Mouse (Mus musculus): ENCODE results near the gene Slc7a7.

Gene Slc7a7

DNA sequence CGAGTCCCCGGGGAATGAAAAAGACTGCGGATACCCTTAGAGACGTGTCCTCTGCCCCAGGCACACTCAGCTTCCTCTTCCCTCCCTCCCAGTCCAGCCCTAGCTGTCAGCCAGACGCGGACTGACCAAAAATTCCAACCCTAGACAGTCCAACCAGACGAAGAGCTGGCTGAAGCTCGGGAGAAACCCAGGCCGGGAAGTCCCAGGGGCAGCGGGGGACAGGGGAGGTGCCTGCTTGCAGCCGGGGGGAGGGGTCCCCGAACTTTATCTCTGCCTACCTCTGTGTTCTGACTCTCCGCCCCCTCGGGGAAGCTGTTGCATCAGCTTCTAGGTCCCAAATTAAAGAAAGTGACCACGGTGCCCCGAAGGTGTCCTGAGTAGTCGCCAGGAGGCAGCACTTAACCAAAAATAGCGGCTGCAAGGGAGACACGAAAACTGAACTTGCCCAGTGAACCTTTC lies at the start of gene Slc7a7:
Slc7a7 (minus strand) TSS at position 158 of the 459 bp plus-strand sequence.
- ATAC-seq (ENCODE audit: low TSS enrichment): no peak

DNA sequence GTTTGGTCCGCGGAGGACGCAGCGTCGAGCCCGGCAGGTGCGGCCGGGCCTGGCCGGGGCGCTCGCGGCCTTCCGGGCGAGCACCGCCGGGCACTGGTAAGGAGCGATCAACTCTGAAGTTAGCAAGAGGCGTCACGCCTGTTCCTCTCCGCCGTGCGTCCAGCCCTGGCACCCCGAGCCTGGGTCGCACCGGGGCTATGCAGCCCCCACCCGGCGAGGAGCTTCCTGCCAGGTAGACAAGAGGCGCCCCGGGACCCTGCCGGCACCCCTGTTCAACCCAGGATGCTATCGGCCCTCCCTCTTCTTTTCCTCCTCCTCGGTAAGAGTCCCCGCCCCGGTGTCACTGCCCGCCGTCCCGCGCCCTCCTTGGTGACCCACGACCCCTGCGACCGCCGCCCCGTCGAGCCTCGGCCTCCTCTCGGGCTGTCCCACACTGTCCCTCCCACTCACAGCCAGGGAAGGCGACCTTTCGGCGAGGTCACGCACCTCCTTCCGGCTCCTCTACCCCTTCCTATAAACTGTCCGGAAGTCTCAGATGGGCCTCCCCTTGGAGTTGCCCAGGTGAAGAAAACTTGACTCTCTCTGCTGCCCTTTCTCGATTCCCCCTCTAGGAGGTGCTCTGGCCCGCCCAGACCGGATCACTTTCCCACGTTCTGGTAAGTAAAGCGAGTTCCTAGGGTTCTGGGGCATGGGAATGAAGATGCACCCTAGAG lies 46.9 kb upstream of the Slc7a7 start:
- ATAC-seq (ENCODE audit: low TSS enrichment): peak; percentile 68

DNA sequence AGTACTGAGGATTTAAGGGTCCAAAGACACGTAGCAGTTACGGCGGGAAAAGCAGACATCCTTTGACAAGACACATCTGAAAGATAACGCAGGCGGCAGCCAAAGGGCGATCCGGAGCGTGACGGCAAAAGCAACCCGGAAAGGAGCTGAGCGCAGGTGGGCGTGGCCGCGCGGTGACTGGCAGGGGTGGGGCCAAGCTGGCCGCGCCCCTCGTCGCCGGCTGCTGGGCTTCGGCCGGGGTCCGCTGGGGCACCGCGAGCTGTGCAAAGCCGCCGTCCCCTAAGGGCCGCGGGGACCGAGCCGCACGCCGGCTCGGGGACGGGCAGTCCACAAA lies 46.3 kb upstream of the Slc7a7 start, which contains the start of gene Lrp10:
Lrp10 (plus strand) TSS at position 179 of the 334 bp plus-strand sequence.
- peak; percentile 96 for ATAC-seq (ENCODE audit: low TSS enrichment)

DNA sequence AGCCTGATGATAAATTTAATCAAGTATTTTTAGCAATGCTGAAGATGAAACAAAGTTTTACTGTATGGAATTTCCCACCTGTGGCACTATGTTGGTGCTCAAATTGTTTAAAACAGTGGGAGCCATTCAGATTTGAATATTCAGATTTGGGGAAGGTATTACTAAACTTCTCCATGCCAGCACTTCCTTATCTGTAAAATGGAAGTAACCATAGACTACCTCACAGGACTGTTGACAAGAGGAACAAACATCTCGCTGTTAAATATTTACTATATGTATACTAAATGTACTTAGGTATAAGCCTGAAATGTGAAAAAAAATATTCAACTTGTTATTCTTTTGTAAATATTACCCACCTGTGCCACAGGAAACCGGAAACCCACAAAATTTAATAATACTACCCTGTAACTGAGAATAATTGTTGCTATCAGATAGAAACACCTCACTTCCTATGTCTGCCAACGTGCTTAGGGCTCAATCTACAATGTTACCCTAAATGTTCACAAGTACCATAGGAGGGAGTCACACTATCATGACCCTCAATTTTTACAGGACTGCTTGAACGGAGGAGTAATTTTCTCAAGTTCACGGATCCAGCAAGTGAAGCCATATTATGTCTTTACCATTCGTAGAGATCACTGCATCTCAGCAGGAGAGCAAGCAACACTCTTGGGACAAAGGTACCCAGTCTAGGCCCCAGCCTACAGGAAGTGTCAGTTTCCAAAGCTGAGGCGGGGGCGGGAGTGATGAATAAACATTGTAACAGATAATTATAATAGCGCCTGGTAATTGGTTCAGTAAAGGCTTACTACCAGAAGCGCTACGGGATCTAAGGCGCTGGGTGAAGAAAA lies 45.8 kb upstream of the Slc7a7 start:
- ATAC-seq (ENCODE audit: low TSS enrichment): peak; percentile 51

DNA sequence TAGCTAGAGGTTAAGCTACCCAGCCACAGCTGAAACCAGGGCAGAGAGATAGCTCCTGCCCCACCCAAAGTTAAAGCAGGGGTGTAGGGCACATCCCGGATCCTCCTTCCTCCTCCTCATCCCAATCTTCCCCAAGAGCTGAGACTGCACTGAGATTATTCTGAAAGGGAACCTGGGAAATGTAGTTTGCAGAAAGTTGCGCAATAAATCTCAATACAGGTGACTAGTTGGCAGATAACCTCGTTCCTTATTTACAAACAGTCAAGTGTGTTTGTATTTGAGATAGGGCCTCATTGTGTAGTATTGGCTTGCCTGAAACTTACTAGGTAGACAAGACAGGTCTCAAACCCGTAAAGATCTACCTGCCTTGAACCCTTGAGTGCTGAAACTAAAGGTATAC lies 44.6 kb upstream of the Slc7a7 start:
- ATAC-seq (ENCODE audit: low TSS enrichment): no peak

DNA sequence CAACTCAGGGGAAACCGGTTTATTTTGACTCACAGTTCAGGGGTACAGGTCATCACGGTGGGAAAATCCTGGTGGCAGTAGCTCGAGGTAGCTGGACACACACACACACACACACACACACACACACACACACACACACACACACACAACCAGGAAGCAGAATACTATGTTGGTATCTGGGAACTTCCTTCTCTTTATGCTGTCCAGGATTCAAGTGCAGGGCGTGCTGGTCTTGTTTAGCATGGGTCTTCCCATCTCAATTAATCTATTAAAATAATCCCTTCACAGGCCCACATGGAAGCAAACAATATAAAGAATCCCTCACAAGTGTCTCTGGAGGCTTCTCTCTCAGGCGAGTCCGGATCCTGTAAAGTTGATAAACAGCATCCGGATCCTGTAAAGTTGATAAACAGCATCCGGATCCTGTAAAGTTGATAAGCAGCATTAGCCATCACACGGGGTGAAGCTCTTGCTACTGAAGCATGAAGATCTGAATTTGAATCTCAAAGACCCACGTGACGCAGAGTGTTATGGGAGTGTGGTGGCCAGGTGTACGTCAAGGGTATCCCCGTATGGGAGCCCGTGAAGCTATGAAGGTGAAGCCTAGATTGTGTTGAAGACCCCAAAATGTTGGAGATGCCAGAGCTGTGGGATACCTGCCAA lies 40.5 kb upstream of the Slc7a7 start:
- ATAC-seq (ENCODE audit: low TSS enrichment): no peak

DNA sequence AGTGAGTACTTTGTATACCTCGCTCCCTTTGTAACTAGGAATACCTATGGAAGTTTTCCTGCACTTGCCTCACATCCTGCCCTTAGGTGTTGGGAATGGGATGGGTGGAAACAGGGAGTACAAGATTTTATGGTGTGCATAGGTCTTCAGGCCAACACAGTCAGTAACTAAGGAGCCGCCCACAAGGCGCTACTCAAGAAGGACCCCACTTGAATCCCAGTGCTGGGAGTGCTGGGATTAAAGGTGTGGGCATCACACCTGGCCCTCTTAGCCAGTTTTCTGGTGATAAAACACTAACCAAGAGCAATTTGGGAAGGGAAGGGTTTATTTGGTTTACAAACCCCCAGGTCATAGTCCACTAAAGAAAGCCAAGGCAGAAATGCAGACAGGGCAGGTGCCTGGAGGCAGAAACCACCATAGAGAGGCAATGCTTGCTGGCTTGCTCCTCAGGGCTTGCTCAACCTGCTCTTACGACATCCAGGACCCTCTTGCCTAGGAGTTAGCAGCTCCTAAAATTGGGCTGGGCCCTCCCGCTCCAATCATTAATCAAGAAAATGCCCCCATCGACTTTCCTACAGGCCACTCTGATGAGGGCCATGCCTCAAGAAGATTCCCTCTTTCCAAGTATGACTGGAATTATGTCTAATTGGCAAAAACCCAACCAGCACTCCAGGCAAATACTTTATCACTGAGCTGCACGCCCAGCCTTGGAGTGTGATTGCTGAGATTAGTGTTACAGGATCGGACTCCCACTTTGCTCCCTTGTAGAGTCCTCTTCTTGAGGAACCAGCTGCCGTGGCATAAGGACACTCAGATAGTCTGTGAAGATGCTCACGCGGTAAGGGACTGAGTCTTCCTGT lies 37.3 kb upstream of the Slc7a7 start:
- ATAC-seq (ENCODE audit: low TSS enrichment): no peak

DNA sequence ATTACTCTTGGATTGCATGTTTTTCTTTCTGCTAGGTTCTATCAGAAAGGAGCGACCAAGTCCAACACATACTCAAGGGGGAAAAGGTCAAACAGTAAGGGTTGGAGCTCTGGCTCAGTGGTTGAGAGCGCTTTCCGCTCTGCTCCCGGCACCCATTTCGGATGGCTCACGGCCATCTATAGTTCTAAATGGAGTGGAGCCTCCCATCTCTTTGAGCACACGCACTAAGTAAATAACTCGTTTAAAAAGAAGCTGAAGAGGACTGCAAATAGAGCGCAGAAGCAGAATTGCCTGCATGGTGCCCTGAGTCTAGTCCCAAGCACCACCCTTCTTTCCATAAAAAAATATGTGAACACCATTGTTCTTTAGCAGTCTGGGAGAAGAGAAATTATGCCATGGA lies 36.0 kb upstream of the Slc7a7 start:
- no peak for ATAC-seq (ENCODE audit: low TSS enrichment)

DNA sequence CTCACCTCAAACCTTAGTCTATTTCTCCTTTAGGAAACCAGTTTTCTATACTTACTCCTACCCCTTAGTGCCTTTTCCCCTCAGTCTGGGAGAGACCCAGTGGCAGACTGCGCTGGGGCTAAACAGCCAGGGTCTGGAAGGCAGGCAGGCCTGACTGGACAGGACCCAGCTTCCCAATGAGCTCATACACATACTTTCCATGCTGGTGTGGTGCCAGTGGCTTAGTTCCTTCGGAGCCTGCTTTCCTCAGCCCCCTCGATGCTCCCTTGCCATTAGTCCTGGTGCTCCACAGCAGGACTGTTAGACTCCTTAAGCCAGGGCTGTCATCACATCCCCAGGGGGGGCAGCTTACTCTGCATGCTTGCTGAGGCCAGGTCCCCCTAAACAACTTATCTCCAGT lies 27.9 kb upstream of the Slc7a7 start:
- ATAC-seq (ENCODE audit: low TSS enrichment): no peak

DNA sequence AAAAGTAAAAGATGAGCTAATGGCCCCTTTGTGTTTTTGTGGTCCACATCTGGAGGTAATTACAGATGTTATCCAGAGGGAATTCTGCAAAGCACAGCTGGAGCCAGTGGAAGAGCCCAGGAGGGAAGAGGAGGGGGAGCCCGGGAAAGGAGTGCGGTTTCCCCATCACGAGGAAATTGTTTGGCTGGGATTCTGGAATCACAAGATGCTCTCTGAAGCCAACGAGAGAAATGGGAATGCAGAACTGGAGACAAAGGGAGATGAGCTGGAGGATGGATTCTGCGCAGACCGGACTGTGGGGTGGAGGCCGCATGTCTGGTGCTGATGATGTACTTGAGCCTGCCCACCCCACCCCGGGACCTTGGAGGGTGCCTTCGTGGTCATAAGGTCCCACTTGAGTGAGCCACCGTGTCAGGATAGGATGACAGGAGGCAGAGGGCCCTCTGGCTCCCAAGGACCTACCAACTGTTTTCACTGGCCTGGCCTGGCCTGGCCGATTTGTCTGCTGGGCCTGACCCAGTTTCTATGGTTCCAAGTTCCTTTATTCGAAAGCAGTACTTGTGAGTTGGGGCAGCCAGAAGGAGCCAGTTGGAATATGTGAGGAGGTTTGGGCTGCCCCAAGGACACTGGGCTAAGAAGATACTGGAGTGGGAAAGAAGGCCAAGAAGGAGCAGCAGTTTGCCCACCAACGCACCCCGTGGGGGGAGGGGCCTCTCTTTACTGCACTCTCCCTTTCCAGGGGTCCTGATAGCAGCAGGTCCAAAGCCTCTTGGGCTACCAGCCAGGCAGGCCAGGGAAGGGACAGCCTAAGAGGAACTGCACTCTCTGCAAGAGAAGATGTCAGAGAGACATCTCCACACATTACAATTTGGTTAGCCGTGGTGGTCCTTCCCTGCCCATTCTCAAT lies 26.4 kb upstream of the Slc7a7 start:
- ATAC-seq (ENCODE audit: low TSS enrichment): peak; percentile 23; the same call in 1 of the 2 replicates

DNA sequence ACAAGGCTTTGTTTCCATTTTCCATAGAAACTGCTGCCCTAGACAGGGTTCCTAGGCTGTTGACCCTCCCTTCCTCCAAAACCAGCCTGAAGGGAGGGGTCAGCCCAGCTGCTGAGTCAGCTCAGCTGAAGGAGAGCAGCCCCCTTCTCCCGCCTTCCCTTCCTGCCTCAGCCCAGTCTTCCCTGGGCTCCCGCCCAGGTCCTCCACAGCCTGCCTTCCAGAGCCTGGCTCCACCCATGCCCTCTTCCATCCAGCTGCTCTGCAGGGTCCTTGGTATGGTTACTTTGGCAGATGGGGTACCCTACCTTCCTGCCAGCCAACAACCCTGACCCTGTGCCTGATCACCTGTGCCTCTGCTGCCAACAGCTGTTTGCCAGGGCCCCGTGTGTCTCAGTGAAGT lies 25.6 kb upstream of the Slc7a7 start:
- no peak for ATAC-seq (ENCODE audit: low TSS enrichment)

DNA sequence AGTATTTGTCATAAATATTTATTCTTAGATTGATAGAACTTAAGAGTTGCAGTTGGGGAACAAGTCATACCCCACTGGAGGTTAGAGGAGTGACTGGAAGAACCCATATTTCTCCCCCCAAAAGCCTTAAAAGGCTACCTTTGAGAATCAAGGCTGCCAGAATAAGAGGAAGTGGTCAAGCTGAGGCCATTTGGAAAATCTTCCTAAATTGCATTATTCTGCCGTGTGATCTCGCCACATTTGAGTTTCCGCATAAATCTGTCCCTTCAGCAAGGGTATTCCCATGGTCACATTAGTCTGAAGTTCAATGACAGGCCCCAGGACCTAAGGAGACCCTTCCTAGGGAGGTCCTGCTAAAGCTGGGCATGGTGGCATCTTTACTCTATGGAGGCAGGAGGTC lies 25.0 kb upstream of the Slc7a7 start:
- ATAC-seq (ENCODE audit: low TSS enrichment): no peak

DNA sequence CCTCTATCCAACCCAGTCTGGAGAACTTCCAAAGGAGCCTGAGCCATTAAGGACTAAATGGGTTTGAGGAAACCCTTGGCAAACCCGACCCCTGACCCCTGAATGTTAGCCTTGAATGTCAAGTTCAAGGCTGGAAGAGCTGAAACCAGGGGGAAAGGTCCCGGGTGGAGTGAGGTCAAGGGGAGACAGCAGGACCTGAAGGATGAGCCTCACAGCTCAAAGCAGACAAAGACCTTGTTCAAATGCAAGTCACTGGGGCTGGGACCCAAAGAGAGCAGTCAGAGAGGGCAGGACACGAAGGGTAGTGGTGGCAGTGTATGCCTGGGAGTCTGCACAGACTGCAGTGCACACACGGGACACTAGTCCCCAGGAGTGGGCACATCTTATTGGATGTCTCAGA lies 23.8 kb upstream of the Slc7a7 start:
- ATAC-seq (ENCODE audit: low TSS enrichment): no peak

DNA sequence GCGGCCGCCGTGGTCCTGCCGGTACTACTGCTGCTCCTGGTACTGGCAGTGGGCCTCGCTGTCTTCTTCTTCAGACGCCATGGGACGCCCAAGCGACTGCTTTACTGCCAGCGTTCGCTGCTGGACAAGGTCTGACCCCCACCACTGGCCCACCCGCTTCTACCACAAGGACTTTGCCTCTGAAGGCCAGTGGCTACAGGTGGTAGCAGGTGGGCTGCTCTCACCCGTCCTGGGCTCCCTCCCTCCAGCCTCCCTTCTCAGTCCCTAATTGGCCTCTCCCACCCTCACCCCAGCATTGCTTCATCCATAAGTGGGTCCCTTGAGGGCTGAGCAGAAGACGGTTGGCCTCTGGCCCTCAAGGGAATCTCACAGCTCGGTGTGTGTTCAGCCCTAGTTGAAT lies 23.0 kb upstream of the Slc7a7 start:
- no peak for ATAC-seq (ENCODE audit: low TSS enrichment)

DNA sequence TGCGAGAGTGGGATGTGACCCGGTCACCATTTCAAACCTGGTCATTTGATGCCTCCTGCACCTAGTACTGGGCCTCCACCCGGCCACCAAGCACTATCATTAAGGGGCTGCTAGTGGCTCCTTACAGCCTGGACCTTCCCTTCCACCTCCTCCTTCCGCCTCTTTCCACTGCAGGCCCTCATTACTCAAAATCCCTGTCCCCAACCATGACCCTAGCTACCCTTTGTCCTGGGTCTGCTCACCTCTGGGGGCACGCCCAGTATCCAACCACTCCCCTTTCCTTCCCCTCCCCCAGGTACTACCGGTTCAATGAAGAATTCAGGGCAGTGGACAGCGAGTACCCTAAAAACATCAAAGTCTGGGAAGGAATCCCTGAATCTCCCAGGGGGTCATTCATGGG lies 22.0 kb upstream of the Slc7a7 start:
- ATAC-seq (ENCODE audit: low TSS enrichment): no peak

DNA sequence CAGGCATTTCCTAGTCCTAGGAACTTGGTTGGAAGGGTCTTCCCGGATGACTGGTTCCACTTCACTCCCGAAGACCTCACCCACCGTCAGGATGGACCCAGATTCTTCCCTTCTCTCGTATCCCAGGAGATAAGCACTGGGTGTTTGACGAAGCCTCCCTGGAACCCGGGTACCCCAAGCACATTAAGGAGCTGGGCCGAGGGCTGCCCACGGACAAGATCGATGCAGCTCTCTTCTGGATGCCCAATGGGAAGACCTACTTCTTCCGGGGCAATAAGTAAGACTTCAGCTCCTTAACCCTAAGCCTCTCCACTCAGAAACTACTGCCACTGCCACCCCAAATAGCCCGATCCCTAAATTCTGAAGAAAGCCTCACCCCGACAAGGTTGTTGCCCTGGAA lies 21.6 kb upstream of the Slc7a7 start:
- no peak for ATAC-seq (ENCODE audit: low TSS enrichment)

DNA sequence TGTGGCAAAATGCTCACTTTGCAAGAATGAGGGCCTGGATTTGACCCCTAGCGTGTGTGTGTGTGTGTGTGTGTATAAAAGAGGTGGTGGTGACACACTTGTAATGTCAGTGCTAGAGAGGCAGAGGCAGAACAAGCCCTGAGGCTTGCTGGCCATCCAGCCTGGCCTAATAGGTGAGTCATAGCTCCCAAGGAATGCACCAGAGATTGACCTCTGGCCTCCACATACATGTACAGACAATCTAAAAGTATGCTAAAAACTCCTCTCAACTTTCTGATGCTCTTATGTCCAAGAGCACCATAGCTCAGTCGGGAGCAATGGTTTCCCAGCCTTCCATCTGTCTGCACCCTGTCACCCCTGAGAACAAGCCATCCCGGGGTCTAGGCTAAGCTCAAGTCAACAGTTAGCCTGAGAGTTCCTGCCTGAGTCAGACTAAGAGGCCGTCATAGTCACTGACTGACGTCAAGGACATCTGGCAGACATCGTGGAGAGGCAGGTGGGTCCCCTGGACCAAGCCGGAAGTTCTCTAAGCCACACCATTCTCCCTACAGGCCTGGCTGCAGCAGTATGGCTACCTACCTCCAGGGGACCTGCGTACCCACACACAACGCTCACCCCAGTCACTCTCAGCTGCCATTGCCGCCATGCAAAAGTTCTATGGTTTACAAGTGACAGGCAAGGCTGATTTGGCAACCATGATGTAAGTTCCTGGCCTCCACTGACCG lies 17.8 kb upstream of the Slc7a7 start:
- no peak for ATAC-seq (ENCODE audit: low TSS enrichment)

DNA sequence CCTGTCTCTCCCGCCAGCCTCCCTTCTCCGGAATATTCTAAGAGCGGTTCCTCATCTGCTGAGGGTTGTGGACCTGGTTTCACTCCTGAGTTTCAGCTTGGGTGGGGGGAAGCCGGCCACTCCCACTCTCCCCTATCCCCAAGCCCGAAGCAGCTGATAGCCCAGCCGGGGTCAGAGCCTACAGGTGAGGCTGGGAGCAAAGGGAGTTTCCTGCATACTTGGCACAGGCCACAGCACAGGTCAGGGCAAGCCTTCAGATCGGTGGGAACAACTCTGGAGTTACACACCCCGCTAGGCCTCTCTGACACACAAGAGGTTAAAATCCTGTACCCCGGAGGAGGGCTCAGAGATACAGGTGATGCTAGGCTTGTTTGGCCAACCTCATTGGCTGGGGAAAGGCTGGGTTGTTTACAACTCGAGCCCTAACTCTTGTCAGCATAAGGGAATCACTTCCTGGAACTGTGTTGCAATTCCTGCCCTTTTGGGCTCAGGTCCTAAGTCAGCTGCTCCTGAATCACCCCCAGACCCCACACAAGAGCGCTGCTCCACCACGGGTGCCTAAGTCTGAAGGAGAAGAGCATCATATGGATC lies 16.5 kb upstream of the Slc7a7 start:
- ATAC-seq (ENCODE audit: low TSS enrichment): no peak

Data from frontal cortex, adult (tissue).